Mouse (Mus musculus) neural tube, embryonic 15.5 days (tissue): ENCODE measurements at regions not wholly inside any gene's neighbourhood (a gene's known extent, or its start where the extent isn't known, plus 50 kb on each side); places are given as distances from the start of the nearest gene placed in this dataset.

Experiments
- ATAC-seq: fragments of 200-750 bp; cut with Nextera tagmentation; 2 replicates; pipeline ENCODE4 v1.8.0; 2017; ENCODE audit warnings: mild to moderate bottlenecking, moderate TSS enrichment, moderate library complexity; ENCODE audit not compliant: low FRiP score
- H3K27ac ChIP-seq: fragments of 300-500 bp; sonication (generic); replicated peaks from 2 replicates; pipeline ENCODE4 v1.5.1; 2015; ENCODE audit warnings: mild to moderate bottlenecking, inconsistent platforms
- H3K27me3 ChIP-seq: fragments of 300-500 bp; sonication (generic); replicated peaks from 2 replicates; pipeline ENCODE4 v1.6.1; 2015; ENCODE audit warnings: inconsistent platforms
- H3K36me3 ChIP-seq: fragments of 300-500 bp; sonication (generic); 2 replicates; pipeline ENCODE4 v1.6.1; 2015; ENCODE audit warnings: inconsistent platforms
- H3K4me1 ChIP-seq: fragments of 300-500 bp; sonication (generic); 2 replicates; pipeline ENCODE4 v1.6.1; 2015; ENCODE audit warnings: inconsistent platforms
- H3K4me2 ChIP-seq: fragments of 300-500 bp; sonication (generic); 2 replicates; pipeline ENCODE4 v1.6.1; 2015; ENCODE audit warnings: inconsistent platforms, mild to moderate bottlenecking, moderate library complexity
- H3K4me3 ChIP-seq: fragments of 300-500 bp; sonication (generic); replicated peaks from 2 replicates; pipeline ENCODE4 v1.5.1; 2015; ENCODE audit warnings: mild to moderate bottlenecking, inconsistent platforms
- H3K9ac ChIP-seq: fragments of 300-500 bp; sonication (generic); replicated peaks from 2 replicates; pipeline ENCODE4 v1.6.1; 2015; ENCODE audit warnings: mild to moderate bottlenecking, inconsistent platforms
- H3K9me3 ChIP-seq: fragments of 300-500 bp; sonication (generic); replicated peaks from 2 replicates; pipeline ENCODE4 v1.6.1; 2016; ENCODE audit warnings: inconsistent platforms
- WGBS: fragments of 180-500 bp; shearing (Covaris S2); methylation state at CpG from one replicate; pipeline ENCODE4 v1.1.7; 2015; ENCODE audit warnings: mixed read lengths; 5-methylcytosine and 5-hydroxymethylcytosine counted together

- Histone ChIP-seq H3K9me3 (no peaks in the 10 kb centered on the region), H3K4me3 (no peak overlapping the region), H3K27ac (no peak overlapping the region), H3K9ac (no peak overlapping the region), H3K36me3 (no peaks in the 10 kb centered on the region), H3K4me2 (no peak overlapping the region), H3K4me1 (peaks cover 14% of the 10 kb centered on the region), H3K27me3 (no peaks in the 10 kb centered on the region)
- ATAC-seq = no peak
- 73% methylated on average over 5 of the region's 5 CpGs for WGBS
These were observed 338.8 kb downstream of the Eipr1 start for GRCm38 (mm10) chr12:29090451-29090850.

- Histone ChIP-seq H3K27me3 (no peaks in the 10 kb centered on the region), H3K4me1 (peaks cover 25% of the 10 kb centered on the region), H3K9me3 (no peaks in the 10 kb centered on the region), H3K9ac (no peak overlapping the region; the same call in 1 of the 2 replicates), H3K4me2 (peak overlapping the region; percentile 33), H3K27ac (peak overlapping the region; percentile 79), H3K4me3 (no peak overlapping the region), H3K36me3 (no peaks in the 10 kb centered on the region)
- 11% methylated on average over 1 of the region's 1 CpGs for WGBS
- peak; percentile 25; the same call in 1 of the 2 replicates for ATAC-seq
These were observed 343.9 kb downstream of the Eipr1 start for GRCm38 (mm10) chr12:29095406-29096032.

- H3K4me2 ChIP-seq = peak overlapping the region; percentile 33
- H3K4me3 ChIP-seq = no peak overlapping the region
- no peaks in the 10 kb centered on the region for H3K27me3 ChIP-seq
- peak overlapping the region; percentile 79 for H3K27ac ChIP-seq
- H3K36me3 ChIP-seq = no peaks in the 10 kb centered on the region
- 0 out of 2 replicates have a peak overlapping the region, but pooled peaks have one; percentile 30 for H3K9ac ChIP-seq
- 3% methylated on average over 16 of the region's 16 CpGs for WGBS
- peak; percentile 90 for ATAC-seq
- H3K4me1 ChIP-seq = peaks cover 25% of the 10 kb centered on the region
- H3K9me3 ChIP-seq = no peaks in the 10 kb centered on the region
These were observed 344.7 kb downstream of the Eipr1 start for GRCm38 (mm10) chr12:29096033-29096913.

- no peak for ATAC-seq
- 65% methylated on average over 3 of the region's 3 CpGs for WGBS
These were observed 348.5 kb downstream of the Eipr1 start for GRCm38 (mm10) chr12:29100042-29100570.

GRCm38 (mm10) chr12:29106893-29107719 is 355.5 kb downstream of the Eipr1 start:
- no peak overlapping the region for H3K4me3 ChIP-seq
- H3K27me3 ChIP-seq = no peaks in the 10 kb centered on the region
- H3K4me1 ChIP-seq = peaks cover 22% of the 10 kb centered on the region
- no peak overlapping the region for H3K9ac ChIP-seq
- H3K27ac ChIP-seq = peak overlapping the region; percentile 62
- WGBS = 46% methylated on average over 16 of the region's 16 CpGs
- H3K36me3 ChIP-seq = no peaks in the 10 kb centered on the region
- no peak overlapping the region for H3K4me2 ChIP-seq
- no peaks in the 10 kb centered on the region for H3K9me3 ChIP-seq
- peak; percentile 80 for ATAC-seq

More at GRCm38 (mm10) chr12:29100042-29100570, 348.5 kb downstream of the Eipr1 start:
- Histone ChIP-seq H3K9me3 (no peaks in the 10 kb centered on the region), H3K4me3 (no peak overlapping the region), H3K4me2 (no peak overlapping the region), H3K36me3 (no peaks in the 10 kb centered on the region), H3K27me3 (no peaks in the 10 kb centered on the region), H3K4me1 (peaks cover 21% of the 10 kb centered on the region), H3K27ac (no peak overlapping the region), H3K9ac (no peak overlapping the region)

- Histone ChIP-seq H3K27ac (peak overlapping the region; percentile 62), H3K4me3 (no peak overlapping the region), H3K36me3 (no peaks in the 10 kb centered on the region), H3K4me1 (peaks cover 22% of the 10 kb centered on the region), H3K27me3 (no peaks in the 10 kb centered on the region), H3K9ac (no peak overlapping the region), H3K4me2 (no peak overlapping the region), H3K9me3 (no peaks in the 10 kb centered on the region)
- peak; percentile 44 for ATAC-seq
- 45% methylated on average over 3 of the region's 3 CpGs for WGBS
These were observed 356.1 kb downstream of the Eipr1 start for GRCm38 (mm10) chr12:29107720-29108051.

GRCm38 (mm10) chr12:29118336-29118735 is 366.7 kb downstream of the Eipr1 start:
- H3K9me3 ChIP-seq = no peaks in the 10 kb centered on the region
- H3K27me3 ChIP-seq = no peaks in the 10 kb centered on the region
- no peak overlapping the region for H3K4me3 ChIP-seq
- H3K9ac ChIP-seq = no peak overlapping the region
- no peak overlapping the region for H3K27ac ChIP-seq
- no peaks in the 10 kb centered on the region for H3K36me3 ChIP-seq
- H3K4me1 ChIP-seq = peaks cover 6% of the 10 kb centered on the region
- WGBS = 77% methylated on average over 2 of the region's 2 CpGs
- no peak overlapping the region for H3K4me2 ChIP-seq
- no peak for ATAC-seq

- H3K4me2 ChIP-seq = no peak overlapping the region
- ATAC-seq = no peak
These were observed 369.6 kb downstream of the Eipr1 start for GRCm38 (mm10) chr12:29121159-29121558.

GRCm38 (mm10) chr12:29122931-29123330 is 371.3 kb downstream of the Eipr1 start:
- no peak overlapping the region for H3K4me3 ChIP-seq
- no peaks in the 10 kb centered on the region for H3K36me3 ChIP-seq
- H3K27ac ChIP-seq = no peak overlapping the region; the same call in 1 of the 2 replicates
- no peak overlapping the region for H3K9ac ChIP-seq
- no peak for ATAC-seq
- H3K9me3 ChIP-seq = no peaks in the 10 kb centered on the region
- WGBS = 84% methylated on average over 4 of the region's 4 CpGs
- H3K4me2 ChIP-seq = no peak overlapping the region
- H3K27me3 ChIP-seq = no peaks in the 10 kb centered on the region
- peaks cover 26% of the 10 kb centered on the region for H3K4me1 ChIP-seq

More at GRCm38 (mm10) chr12:29121159-29121558, 369.6 kb downstream of the Eipr1 start:
- H3K27me3 ChIP-seq = no peaks in the 10 kb centered on the region
- H3K36me3 ChIP-seq = no peaks in the 10 kb centered on the region
- H3K9ac ChIP-seq = no peak overlapping the region
- WGBS = 57% methylated on average over 2 of the region's 2 CpGs
- H3K9me3 ChIP-seq = no peaks in the 10 kb centered on the region
- no peak overlapping the region for H3K4me3 ChIP-seq
- H3K4me1 ChIP-seq = peaks cover 26% of the 10 kb centered on the region
- H3K27ac ChIP-seq = no peak overlapping the region

- Histone ChIP-seq H3K4me3 (no peak overlapping the region), H3K27me3 (no peaks in the 10 kb centered on the region), H3K9ac (no peak overlapping the region; the same call in 1 of the 2 replicates), H3K9me3 (no peaks in the 10 kb centered on the region), H3K4me1 (peaks cover 35% of the 10 kb centered on the region), H3K36me3 (no peaks in the 10 kb centered on the region), H3K27ac (peak overlapping the region; percentile 79), H3K4me2 (no peak overlapping the region)
- 18% methylated on average over 7 of the region's 7 CpGs for WGBS
- peak; percentile 62 for ATAC-seq
These were observed 372.6 kb downstream of the Eipr1 start for GRCm38 (mm10) chr12:29124079-29124668.

GRCm38 (mm10) chr12:29128844-29129243 is 377.2 kb downstream of the Eipr1 start:
- no peak overlapping the region for H3K4me2 ChIP-seq
- peak; percentile 49; the same call in 1 of the 2 replicates for ATAC-seq
- no peaks in the 10 kb centered on the region for H3K36me3 ChIP-seq
- no peaks in the 10 kb centered on the region for H3K9me3 ChIP-seq
- WGBS = 36% methylated on average over 10 of the region's 10 CpGs
- no peaks in the 10 kb centered on the region for H3K27me3 ChIP-seq
- peaks cover 27% of the 10 kb centered on the region for H3K4me1 ChIP-seq
- no peak overlapping the region for H3K4me3 ChIP-seq
- 0 out of 2 replicates have a peak overlapping the region, but pooled peaks have one; percentile 24 for H3K27ac ChIP-seq
- no peak overlapping the region for H3K9ac ChIP-seq
